Mouse (Mus musculus) adipocyte (in vitro differentiated cells): ENCODE data around the gene Sept6.

Experiments
- DNase-seq: peaks from one replicate; pipeline ENCODE4 v3.0.0-alpha.2; 2016; ENCODE audit warnings: low spot score

Gene Sept6

GRCm38 (mm10) chrX:36863766-36864608 lies 127.6 kb downstream of the Sept6 start:
- peak; percentile 89 for DNase-seq
